Mouse (Mus musculus) C2C12 (cell line): ENCODE measurements around the gene 4930404N11Rik. TPM values are rescaled to one million over a fixed set of nuclear protein-coding genes. Genes with fewer than 3 reads are reported as not detected.

ENCODE experiments used
- H3K27me3 ChIP-seq: one replicate; pipeline ENCODE4 v1.6.1; 2011; ENCODE audit not compliant: control insufficient read depth, insufficient read depth, insufficient read length
- H3K36me3 ChIP-seq: one replicate; pipeline ENCODE4 v1.6.1; 2011; ENCODE audit not compliant: control insufficient read depth, insufficient read depth
- H3K4me3 ChIP-seq: one replicate; pipeline ENCODE4 v1.5.1; 2011; ENCODE audit warnings: mild to moderate bottlenecking, control low read depth; ENCODE audit not compliant: poor library complexity, insufficient read depth, severe bottlenecking
- H3K79me2 ChIP-seq: one replicate; pipeline ENCODE4 v1.6.1; 2011; ENCODE audit not compliant: control insufficient read depth, insufficient read depth
- H3K79me3 ChIP-seq: one replicate; pipeline ENCODE4 v1.6.1; 2011; ENCODE audit warnings: low read depth, control low read depth
- H3ac ChIP-seq: one replicate; pipeline ENCODE3; 2011; ENCODE audit warnings: low read depth; ENCODE audit not compliant: control insufficient read depth, insufficient read length
- CEBPB ChIP-seq: IDR thresholded peaks from one replicate; pipeline ENCODE4 v1.6.1; 2011; ENCODE audit warnings: low read depth, mild to moderate bottlenecking, control low read depth, moderate library complexity
- CTCF ChIP-seq: IDR thresholded peaks from one replicate; pipeline ENCODE4 v1.5.1; 2011; ENCODE audit not compliant: control insufficient read depth, insufficient read depth, insufficient read length
- FOSL1 ChIP-seq: IDR thresholded peaks from one replicate; pipeline ENCODE4 v1.8.0; 2011; ENCODE audit warnings: mild to moderate bottlenecking, low read length; ENCODE audit not compliant: poor library complexity, insufficient read depth, severe bottlenecking
- MAX ChIP-seq: IDR thresholded peaks from one replicate; pipeline ENCODE4 v1.6.1; 2011; ENCODE audit warnings: mild to moderate bottlenecking, control low read depth
- MYOD1 ChIP-seq: IDR thresholded peaks from one replicate; pipeline ENCODE4 v1.6.1; 2011; ENCODE audit warnings: low read depth; ENCODE audit not compliant: control insufficient read depth, insufficient read length
- MYOG ChIP-seq: IDR thresholded peaks from one replicate; pipeline ENCODE4 v1.6.1; 2011; ENCODE audit not compliant: control insufficient read depth, insufficient read length; ENCODE audit errors: extremely low read depth
- USF1 ChIP-seq: IDR thresholded peaks from one replicate; pipeline ENCODE4 v1.6.1; 2011; ENCODE audit warnings: low read depth, mild to moderate bottlenecking, control low read depth, moderate library complexity
- polyA plus RNA-seq: library from polyadenylated mRNA; unstranded; fragments of >200 nt; fragmentation: generic; extraction: Trizol; gene quantifications from one replicate; pipeline ENCODE4 v1.2.1, GENCODE M21; 2012; ENCODE audit warnings: missing spikeins

4930404N11Rik gene
- polyA plus RNA-seq, 1 experiment = 0.51 TPM

GRCm38 (mm10) chr10:81376561-81377361 is 11.1 kb upstream of the 4930404N11Rik start:
- H3K36me3 ChIP-seq = peaks cover 46% of the 10 kb centered on the region
- H3K79me2 ChIP-seq = peaks cover 66% of the 10 kb centered on the region
- H3K4me3 ChIP-seq = peak overlapping the region; percentile 97
- peaks cover 55% of the 10 kb centered on the region for H3K79me3 ChIP-seq
- peak overlapping the region; percentile 96 for H3ac ChIP-seq
- TF ChIP-seq MYOD1 (no peak), MYOG (no peak), MAX (no peak), CEBPB (no peak), CTCF (no peak), USF1 (no peak), FOSL1 (no peak)
- H3K27me3 ChIP-seq = no peaks in the 10 kb centered on the region

GRCm38 (mm10) chr10:81375322-81375721 is 9.7 kb upstream of the 4930404N11Rik start:
- H3K4me3 ChIP-seq = no peak overlapping the region
- H3ac ChIP-seq = no peak overlapping the region
- H3K36me3 ChIP-seq = peaks cover 48% of the 10 kb centered on the region

GRCm38 (mm10) chr10:81367207-81367495 is 1.5 kb upstream of the 4930404N11Rik start:
- Histone ChIP-seq H3K27me3 (no peaks in the 10 kb centered on the region), H3K79me2 (peaks cover 10% of the 10 kb centered on the region), H3ac (no peak overlapping the region), H3K79me3 (peaks cover 2% of the 10 kb centered on the region), H3K4me3 (no peak overlapping the region), H3K36me3 (peaks cover 52% of the 10 kb centered on the region)
- TF ChIP-seq MYOG (no peak), MYOD1 (no peak), CTCF (no peak), USF1 (no peak), FOSL1 (no peak), MAX (no peak), CEBPB (no peak)

More at GRCm38 (mm10) chr10:81375322-81375721, 9.7 kb upstream of the 4930404N11Rik start:
- no peak for TF ChIP-seq USF1
- no peak for TF ChIP-seq FOSL1
- no peak for TF ChIP-seq CEBPB
- TF ChIP-seq MYOD1 = no peak
- TF ChIP-seq MYOG = no peak
- TF ChIP-seq CTCF = no peak
- TF ChIP-seq MAX = no peak
- H3K79me3 ChIP-seq = peaks cover 55% of the 10 kb centered on the region
- H3K79me2 ChIP-seq = peaks cover 72% of the 10 kb centered on the region
- no peaks in the 10 kb centered on the region for H3K27me3 ChIP-seq

DNA sequence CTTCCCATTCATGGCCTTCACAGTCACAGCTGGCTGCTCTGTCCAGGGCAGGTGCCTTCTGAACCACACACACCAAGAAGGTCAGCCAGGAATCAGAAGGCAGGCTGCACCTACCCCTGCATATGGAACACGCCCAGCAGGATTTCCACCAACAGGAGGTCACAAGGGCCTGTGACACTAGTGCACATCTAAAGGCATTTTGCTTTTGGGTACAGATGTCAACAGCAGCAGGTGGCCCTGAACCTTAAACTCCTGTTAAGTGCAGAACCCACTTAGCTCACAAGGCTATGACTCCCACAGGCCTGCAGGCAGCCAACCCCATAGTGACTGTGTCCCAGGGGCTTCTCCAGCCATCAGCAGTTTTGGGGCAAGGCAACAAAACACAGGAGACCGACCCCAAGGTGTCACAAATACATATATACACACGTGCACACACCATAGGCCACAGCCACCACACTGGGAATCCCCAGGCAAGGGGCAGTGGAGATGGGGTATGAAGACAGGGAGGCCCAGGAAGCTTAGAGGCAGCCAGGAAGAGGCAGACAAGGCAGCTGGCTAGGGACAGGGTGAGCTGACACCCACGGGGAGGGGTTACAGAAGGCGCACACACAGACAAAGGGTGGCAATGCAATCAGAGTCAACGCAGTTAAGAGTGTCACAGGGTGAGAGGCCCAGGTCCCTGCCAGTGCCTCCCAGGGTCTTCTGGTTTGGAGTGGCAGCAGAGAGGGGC is 1.0 kb upstream of the 4930404N11Rik start:
- Histone ChIP-seq H3ac (no peak overlapping the region), H3K27me3 (no peaks in the 10 kb centered on the region), H3K4me3 (no peak overlapping the region), H3K79me2 (peaks cover 5% of the 10 kb centered on the region), H3K36me3 (peaks cover 50% of the 10 kb centered on the region), H3K79me3 (no peaks in the 10 kb centered on the region)
- TF ChIP-seq CTCF (no peak), MYOD1 (no peak), USF1 (no peak), MAX (no peak), CEBPB (no peak), MYOG (no peak), FOSL1 (no peak)

DNA sequence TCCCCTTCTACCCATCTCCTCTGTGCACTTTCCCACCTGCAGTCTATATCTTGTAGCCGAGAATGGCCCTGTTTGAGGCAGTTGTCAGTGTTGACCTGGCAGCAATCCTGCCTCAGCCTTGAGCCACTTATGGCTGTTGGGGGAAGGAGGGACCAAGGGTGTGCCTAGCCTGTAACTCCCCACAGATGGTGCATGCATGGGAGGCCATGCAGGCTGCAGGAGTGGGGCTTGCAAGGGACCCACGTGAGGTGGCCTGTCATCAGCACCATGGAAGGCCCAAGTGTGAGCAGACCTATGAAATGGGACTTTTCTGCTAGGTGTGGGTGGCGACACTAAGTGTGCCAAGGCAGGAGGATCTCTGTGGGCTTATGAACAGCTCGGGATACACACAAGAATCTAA is 543 bp downstream of the 4930404N11Rik start:
- Histone ChIP-seq H3ac (no peak overlapping the region), H3K4me3 (no peak overlapping the region), H3K36me3 (peaks cover 46% of the 10 kb centered on the region), H3K79me2 (no peaks in the 10 kb centered on the region), H3K79me3 (no peaks in the 10 kb centered on the region), H3K27me3 (no peaks in the 10 kb centered on the region)
- TF ChIP-seq CEBPB (no peak), FOSL1 (no peak), MYOD1 (no peak), MAX (no peak)
